Mouse (Mus musculus) neural tube, embryonic 13.5 days (tissue): ENCODE results near the gene Babam2. TPM values are rescaled to one million over a fixed set of nuclear protein-coding genes. Genes with fewer than 3 reads are reported as not detected.

Source experiments
- ATAC-seq: fragments of 200-750 bp; cut with Nextera tagmentation; 2 replicates; pipeline ENCODE4 v1.8.0; 2017; ENCODE audit warnings: low read depth, mild to moderate bottlenecking, moderate TSS enrichment, moderate library complexity
- H3K27ac ChIP-seq: fragments of 300-500 bp; sonication (generic); replicated peaks from 2 replicates; pipeline ENCODE4 v1.5.1; 2015; ENCODE audit warnings: moderate library complexity, mild to moderate bottlenecking, inconsistent platforms
- H3K27me3 ChIP-seq: fragments of 300-500 bp; sonication (generic); 2 replicates; pipeline ENCODE4 v1.6.1; 2015; ENCODE audit warnings: mild to moderate bottlenecking, inconsistent platforms
- H3K36me3 ChIP-seq: fragments of 300-500 bp; sonication (generic); 2 replicates; pipeline ENCODE4 v1.6.1; 2015; ENCODE audit warnings: mild to moderate bottlenecking, inconsistent platforms
- H3K4me1 ChIP-seq: fragments of 300-500 bp; sonication (generic); replicated peaks from 2 replicates; pipeline ENCODE4 v1.6.1; 2015; ENCODE audit warnings: inconsistent platforms
- H3K4me2 ChIP-seq: fragments of 300-500 bp; sonication (generic); 2 replicates; pipeline ENCODE4 v1.6.1; 2015; ENCODE audit warnings: inconsistent platforms, mild to moderate bottlenecking, moderate library complexity
- H3K4me3 ChIP-seq: fragments of 300-500 bp; sonication (generic); 2 replicates; pipeline ENCODE4 v1.5.1; 2015; ENCODE audit warnings: mild to moderate bottlenecking, inconsistent platforms
- H3K9ac ChIP-seq: fragments of 300-500 bp; sonication (generic); 2 replicates; pipeline ENCODE4 v1.6.1; 2015; ENCODE audit warnings: moderate library complexity, mild to moderate bottlenecking, inconsistent platforms
- H3K9me3 ChIP-seq: fragments of 300-500 bp; sonication (generic); 2 replicates; pipeline ENCODE4 v1.6.1; 2016; ENCODE audit warnings: inconsistent platforms
- WGBS: fragments of 180-500 bp; shearing (Covaris S2); methylation state at CpG from one replicate; pipeline ENCODE4 v1.1.7; 2015; 5-methylcytosine and 5-hydroxymethylcytosine counted together
- polyA plus RNA-seq: library from polyadenylated mRNA; unstranded; fragments of >200 nt; fragmentation: Nextera tagmentation; extraction: Ambion mirVana; gene quantifications from 2 replicates; pipeline ENCODE4 v1.2.1, GENCODE M21; 2015

Babam2 gene
- polyA plus RNA-seq, 1 experiment from 2014 or later = 54.4 TPM

DNA sequence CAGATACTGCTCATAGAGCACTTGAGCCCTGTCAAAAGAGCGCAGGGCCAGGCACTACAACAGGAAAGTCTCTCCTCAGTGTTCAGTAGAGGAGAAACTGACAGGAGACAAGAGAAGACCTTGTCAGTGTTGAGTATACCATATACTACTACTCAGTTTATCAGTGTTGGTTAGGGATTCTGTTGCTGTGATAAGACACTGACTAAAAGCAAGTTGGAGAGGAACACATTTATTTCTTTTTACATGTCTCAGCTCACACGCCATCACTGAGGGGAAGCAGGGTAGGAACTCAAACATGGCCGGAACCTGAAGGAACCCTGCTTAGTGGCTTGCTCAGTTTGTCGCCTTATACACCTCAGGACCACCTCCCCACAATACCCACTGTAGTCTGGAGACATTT, 64.4 kb downstream of the Babam2 start:
- no peak overlapping the region for H3K27ac ChIP-seq
- H3K36me3 ChIP-seq = no peaks in the 10 kb centered on the region
- H3K27me3 ChIP-seq = no peaks in the 10 kb centered on the region
- no peaks in the 10 kb centered on the region for H3K4me1 ChIP-seq
- WGBS = 89% methylated on average over 4 of the region's 4 CpGs
- no peak overlapping the region for H3K4me2 ChIP-seq
- ATAC-seq = no peak
- H3K4me3 ChIP-seq = no peak overlapping the region
- no peak overlapping the region for H3K9ac ChIP-seq
- H3K9me3 ChIP-seq = no peaks in the 10 kb centered on the region

DNA sequence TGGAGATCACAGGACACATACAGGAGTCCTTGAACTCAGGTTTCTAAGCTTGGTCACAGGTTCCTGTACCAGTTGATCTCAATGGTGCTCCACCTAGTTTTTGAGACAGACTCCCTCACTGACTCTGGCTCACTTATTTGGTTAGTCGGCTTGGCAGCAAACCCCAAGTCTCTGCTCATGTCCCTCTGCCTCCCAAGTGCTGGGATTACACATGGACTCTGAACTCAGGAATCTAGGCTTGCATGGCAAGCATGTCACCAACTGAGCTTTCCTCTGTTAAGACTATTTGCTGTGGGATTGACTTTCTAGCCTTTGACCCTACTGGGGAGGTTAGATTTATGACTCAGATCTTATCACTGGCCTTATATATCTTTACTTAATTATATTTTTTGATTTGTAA, 65.3 kb downstream of the Babam2 start:
- Histone ChIP-seq H3K4me2 (no peak overlapping the region), H3K9ac (no peak overlapping the region), H3K9me3 (no peaks in the 10 kb centered on the region), H3K27ac (no peak overlapping the region), H3K4me1 (0 out of 2 replicates have a peak, but pooled peaks cover 4% of the 10 kb centered on the region), H3K36me3 (no peaks in the 10 kb centered on the region), H3K27me3 (no peaks in the 10 kb centered on the region), H3K4me3 (no peak overlapping the region)
- 88% methylated on average over 1 of the region's 1 CpGs for WGBS
- no peak for ATAC-seq

DNA sequence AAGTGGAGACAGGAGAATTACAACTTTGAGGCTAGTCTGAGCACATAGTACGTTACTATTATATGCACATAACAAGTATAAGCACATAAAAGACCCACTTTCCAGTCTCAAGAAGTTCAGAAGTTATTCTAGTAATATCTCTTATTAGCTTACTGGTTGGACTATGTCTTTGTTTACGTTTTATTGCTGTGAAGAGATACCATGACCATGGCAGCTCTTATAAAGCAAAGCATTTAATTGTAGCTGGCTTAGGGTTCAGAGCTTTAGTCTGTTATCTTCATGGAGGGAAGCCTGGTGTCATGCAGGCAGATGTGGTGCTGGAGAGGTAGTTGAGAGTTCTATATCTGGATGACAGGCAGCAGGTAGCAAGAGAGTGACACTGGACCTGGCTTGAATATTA, 68.3 kb downstream of the Babam2 start:
- Histone ChIP-seq H3K27me3 (no peaks in the 10 kb centered on the region), H3K4me3 (no peak overlapping the region), H3K4me2 (no peak overlapping the region), H3K27ac (no peak overlapping the region), H3K36me3 (no peaks in the 10 kb centered on the region), H3K9me3 (no peaks in the 10 kb centered on the region), H3K9ac (no peak overlapping the region), H3K4me1 (0 out of 2 replicates have a peak, but pooled peaks cover 5% of the 10 kb centered on the region)
- WGBS = 93% methylated on average over 2 of the region's 2 CpGs
- ATAC-seq = no peak

DNA sequence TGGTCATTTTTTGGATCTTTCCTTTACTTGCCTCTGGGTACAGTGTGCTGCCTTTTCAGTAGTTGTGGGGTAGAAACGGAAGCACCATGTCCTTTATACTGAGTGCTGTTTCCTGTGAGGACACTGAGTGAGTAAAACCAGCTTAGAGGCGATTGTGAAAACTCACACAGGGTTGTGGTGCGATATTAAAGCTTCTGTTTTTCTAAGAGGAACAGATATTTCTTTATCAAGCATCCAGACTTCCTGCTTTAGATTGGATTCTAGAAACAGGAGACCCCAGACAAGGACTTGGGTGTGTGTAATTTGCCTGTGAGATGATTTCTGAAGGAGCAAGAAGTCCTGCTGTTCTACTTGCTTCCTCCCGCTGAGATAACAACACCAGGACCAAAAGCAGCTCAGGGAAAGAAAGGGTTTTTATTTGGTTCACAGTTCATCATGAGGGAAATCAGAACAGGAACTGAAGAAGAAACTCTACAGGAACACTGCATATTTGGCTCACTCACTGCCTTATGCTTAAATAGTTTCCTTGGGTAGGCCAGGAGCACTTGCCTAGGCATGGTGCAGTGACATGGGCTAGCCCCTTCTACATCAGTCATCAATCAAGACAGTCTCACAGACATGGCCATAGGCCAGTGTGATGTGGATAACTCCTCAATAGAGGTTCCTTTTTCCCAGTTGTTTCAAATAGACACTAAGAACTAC, 69.5 kb downstream of the Babam2 start:
- WGBS = 59% methylated on average over 4 of the region's 4 CpGs
- H3K4me1 ChIP-seq = 0 out of 2 replicates have a peak, but pooled peaks cover 5% of the 10 kb centered on the region
- no peak overlapping the region for H3K27ac ChIP-seq
- no peaks in the 10 kb centered on the region for H3K9me3 ChIP-seq
- no peak overlapping the region for H3K4me3 ChIP-seq
- no peaks in the 10 kb centered on the region for H3K36me3 ChIP-seq
- no peak for ATAC-seq
- H3K4me2 ChIP-seq = no peak overlapping the region
- no peak overlapping the region for H3K9ac ChIP-seq
- no peaks in the 10 kb centered on the region for H3K27me3 ChIP-seq

DNA sequence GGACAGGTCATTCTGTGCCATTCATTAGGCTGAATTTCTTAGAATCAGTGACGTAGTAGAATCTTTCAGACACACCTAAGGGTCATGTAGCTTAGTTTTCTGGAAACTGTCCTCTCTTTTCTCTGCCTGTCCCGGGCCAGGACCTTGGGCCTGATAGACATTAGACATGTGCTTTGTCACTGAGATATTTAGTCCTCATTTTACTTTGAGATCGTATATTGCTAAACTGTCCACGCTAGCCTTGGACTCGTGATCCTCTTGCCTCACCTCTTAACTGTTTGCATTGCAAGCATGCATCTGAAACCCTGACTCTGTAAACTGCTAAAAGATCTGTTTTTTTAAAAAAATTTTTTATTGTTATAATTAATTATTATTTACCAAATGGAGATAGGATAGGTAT, 74.0 kb downstream of the Babam2 start:
- no peak overlapping the region for H3K4me3 ChIP-seq
- H3K9ac ChIP-seq = no peak overlapping the region
- H3K4me1 ChIP-seq = 0 out of 2 replicates have a peak, but pooled peaks cover 5% of the 10 kb centered on the region
- H3K27ac ChIP-seq = no peak overlapping the region
- H3K9me3 ChIP-seq = peaks cover 5% of the 10 kb centered on the region; the same call in 1 of the 2 replicates
- H3K27me3 ChIP-seq = no peaks in the 10 kb centered on the region
- no peaks in the 10 kb centered on the region for H3K36me3 ChIP-seq
- H3K4me2 ChIP-seq = no peak overlapping the region
- ATAC-seq = no peak
- WGBS = 92% methylated on average over 5 of the region's 5 CpGs

DNA sequence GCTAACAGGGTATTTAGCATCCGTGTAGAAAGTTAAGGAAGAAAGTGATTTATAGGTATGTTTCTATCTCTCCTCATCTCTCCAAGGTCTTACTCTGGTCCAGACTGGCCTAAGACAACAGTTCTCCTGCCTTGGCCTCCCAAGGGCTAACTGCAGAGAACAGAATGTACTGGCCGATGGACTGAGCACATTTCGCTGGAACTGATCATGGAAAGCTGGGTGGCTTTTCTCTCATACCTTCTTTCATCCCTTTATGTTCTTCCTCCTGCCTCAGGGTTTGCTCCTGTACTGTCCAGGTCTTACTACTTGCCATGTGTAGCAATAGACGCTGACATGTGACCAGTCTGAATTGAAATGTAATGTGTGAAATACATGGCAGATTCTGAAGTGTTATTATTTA, 74.4 kb downstream of the Babam2 start:
- no peaks in the 10 kb centered on the region for H3K27me3 ChIP-seq
- no peaks in the 10 kb centered on the region for H3K36me3 ChIP-seq
- H3K4me1 ChIP-seq = 0 out of 2 replicates have a peak, but pooled peaks cover 5% of the 10 kb centered on the region
- no peak overlapping the region for H3K27ac ChIP-seq
- no peak overlapping the region for H3K9ac ChIP-seq
- peaks cover 5% of the 10 kb centered on the region; the same call in 1 of the 2 replicates for H3K9me3 ChIP-seq
- H3K4me3 ChIP-seq = no peak overlapping the region
- WGBS = 89% methylated on average over 4 of the region's 4 CpGs
- ATAC-seq = no peak
- H3K4me2 ChIP-seq = no peak overlapping the region

DNA sequence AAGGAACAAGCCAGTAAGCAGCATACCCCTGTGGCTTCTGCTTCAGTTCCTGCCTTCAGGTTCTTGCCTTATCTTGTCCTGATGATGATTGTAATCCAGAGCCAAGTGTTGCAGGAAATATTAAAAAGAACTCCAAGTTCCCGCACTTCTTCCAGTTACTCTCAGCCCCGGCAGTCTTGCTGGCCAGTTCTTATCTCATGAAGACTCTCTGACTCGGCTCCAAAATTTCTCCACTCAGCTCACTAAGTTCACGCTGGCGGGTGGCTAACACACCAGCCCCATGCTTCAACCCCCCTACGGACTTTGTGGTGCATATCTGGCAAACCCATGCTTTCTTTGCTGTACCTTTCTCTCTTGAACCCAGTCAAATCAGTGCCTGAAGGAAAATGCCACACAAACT, 77.5 kb downstream of the Babam2 start:
- Histone ChIP-seq H3K4me1 (no peaks in the 10 kb centered on the region), H3K27ac (no peak overlapping the region), H3K9me3 (peaks cover 5% of the 10 kb centered on the region; the same call in 1 of the 2 replicates), H3K27me3 (no peaks in the 10 kb centered on the region), H3K36me3 (no peaks in the 10 kb centered on the region), H3K9ac (no peak overlapping the region), H3K4me2 (no peak overlapping the region), H3K4me3 (no peak overlapping the region)
- no peak for ATAC-seq
- WGBS = 96% methylated on average over 6 of the region's 6 CpGs

DNA sequence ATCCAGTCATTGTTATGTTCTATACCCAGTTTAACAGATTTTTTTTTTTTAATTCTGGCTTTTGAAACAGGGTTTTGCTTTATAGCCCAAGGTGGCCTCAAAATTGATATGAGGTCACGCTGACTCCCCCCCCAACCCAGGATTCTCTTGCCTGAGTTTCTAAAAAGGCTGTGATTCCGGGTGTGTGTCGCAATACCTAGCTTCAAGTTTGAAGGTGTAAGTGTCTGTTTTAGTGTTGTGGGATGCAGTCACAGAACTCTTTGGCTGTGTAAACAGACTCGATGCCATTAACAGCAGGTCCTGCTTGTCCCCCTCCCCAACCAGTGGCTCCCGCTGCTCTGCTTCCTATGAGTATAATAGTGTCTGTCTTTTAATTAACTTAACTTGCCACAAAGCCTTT, 84.1 kb downstream of the Babam2 start:
- no peak overlapping the region for H3K4me2 ChIP-seq
- no peaks in the 10 kb centered on the region for H3K9me3 ChIP-seq
- no peak overlapping the region for H3K4me3 ChIP-seq
- no peaks in the 10 kb centered on the region for H3K27me3 ChIP-seq
- no peak for ATAC-seq
- H3K27ac ChIP-seq = no peak overlapping the region
- no peak overlapping the region for H3K9ac ChIP-seq
- H3K4me1 ChIP-seq = no peaks in the 10 kb centered on the region
- H3K36me3 ChIP-seq = no peaks in the 10 kb centered on the region
- WGBS = 79% methylated on average over 5 of the region's 5 CpGs

DNA sequence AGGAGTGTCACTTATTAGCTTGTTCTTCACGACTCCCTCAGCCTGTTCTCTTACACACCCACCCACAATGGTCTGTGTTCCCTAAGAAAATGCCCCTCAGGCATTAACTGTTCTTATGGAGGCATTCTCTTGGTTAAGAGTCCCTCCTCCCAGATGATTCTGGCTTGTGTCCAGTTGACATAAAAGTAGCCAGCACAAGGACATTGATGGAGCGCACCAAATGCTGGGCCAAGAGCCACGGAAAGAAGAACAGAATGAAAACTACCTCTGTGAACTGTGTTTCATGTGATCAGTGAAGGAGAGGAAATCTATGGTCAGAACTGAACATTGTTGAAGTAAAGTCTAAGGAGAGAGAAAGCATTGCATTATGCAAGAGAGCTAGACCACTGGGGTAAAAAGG, 89.7 kb downstream of the Babam2 start:
- no peak overlapping the region for H3K9ac ChIP-seq
- H3K27ac ChIP-seq = no peak overlapping the region
- H3K36me3 ChIP-seq = no peaks in the 10 kb centered on the region
- 70% methylated on average over 3 of the region's 3 CpGs for WGBS
- no peaks in the 10 kb centered on the region for H3K4me1 ChIP-seq
- H3K27me3 ChIP-seq = no peaks in the 10 kb centered on the region
- no peak overlapping the region for H3K4me2 ChIP-seq
- no peak overlapping the region for H3K4me3 ChIP-seq
- no peaks in the 10 kb centered on the region for H3K9me3 ChIP-seq
- ATAC-seq = no peak

DNA sequence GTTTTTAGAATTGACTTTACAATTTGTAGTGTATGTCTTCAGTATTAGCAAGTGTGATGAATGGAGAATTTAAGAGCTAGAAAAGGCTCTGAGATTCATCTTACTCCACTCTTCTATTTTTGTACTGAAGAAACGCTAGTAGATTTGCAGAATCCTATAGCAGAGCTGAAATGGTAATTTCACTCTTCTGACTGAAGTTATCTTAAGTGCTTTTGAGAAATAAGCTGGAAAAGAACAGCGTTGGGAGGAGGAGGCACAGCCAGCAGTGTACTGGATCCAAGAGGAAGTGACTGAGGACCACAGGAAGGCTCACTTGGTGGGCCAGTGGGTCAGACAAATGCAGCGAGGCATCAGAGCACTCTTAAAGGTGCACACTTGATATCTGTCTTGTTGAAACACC, 90.1 kb downstream of the Babam2 start:
- Histone ChIP-seq H3K9ac (no peak overlapping the region), H3K4me1 (no peaks in the 10 kb centered on the region), H3K9me3 (no peaks in the 10 kb centered on the region), H3K36me3 (no peaks in the 10 kb centered on the region), H3K27ac (no peak overlapping the region), H3K4me2 (no peak overlapping the region), H3K4me3 (no peak overlapping the region), H3K27me3 (no peaks in the 10 kb centered on the region)
- 85% methylated on average over 3 of the region's 3 CpGs for WGBS
- no peak for ATAC-seq

DNA sequence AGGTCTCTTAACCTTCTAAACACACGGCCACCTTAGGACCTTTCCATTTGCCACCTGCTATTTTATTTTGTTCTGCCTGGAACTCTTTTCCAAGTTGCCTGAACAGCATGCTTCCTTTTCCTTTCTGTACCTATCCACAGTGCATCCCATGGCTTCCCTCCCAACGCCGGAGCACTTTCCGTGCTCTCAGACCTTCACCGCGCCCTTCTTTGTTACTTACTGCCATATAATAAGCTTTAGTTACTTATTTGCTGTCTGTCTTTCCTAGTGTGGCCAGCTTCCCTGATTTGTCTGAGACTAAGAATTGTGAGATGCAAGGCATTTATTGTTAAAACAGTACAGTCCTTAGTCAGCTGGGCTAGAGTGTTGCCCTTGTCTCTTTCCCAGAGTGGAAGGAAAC, 94.9 kb downstream of the Babam2 start:
- H3K4me3 ChIP-seq = no peak overlapping the region
- no peak overlapping the region for H3K9ac ChIP-seq
- H3K4me2 ChIP-seq = no peak overlapping the region
- 88% methylated on average over 6 of the region's 6 CpGs for WGBS
- H3K36me3 ChIP-seq = no peaks in the 10 kb centered on the region
- ATAC-seq = no peak
- no peaks in the 10 kb centered on the region for H3K4me1 ChIP-seq
- H3K9me3 ChIP-seq = no peaks in the 10 kb centered on the region
- H3K27ac ChIP-seq = no peak overlapping the region
- H3K27me3 ChIP-seq = no peaks in the 10 kb centered on the region

DNA sequence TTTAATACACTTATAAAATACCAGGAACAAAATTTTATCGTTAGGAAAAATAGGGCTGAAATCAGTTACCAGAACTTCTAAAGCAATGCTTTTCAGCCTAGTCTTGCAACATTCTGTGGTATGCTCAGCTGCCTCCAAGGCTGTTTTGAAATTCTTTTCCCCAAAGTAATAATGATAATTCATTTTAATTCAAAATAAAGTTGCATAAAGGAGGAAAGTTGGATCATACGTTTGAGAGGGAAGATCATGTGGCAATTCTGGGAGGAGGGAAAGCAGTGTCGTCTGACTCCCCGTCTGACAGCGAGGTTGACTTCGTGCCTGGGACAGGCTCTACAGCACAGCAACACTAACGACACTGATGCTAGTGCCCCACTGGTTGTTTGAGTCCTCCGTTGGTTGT, 95.4 kb downstream of the Babam2 start:
- Histone ChIP-seq H3K4me1 (no peaks in the 10 kb centered on the region), H3K4me2 (no peak overlapping the region), H3K9me3 (no peaks in the 10 kb centered on the region), H3K9ac (no peak overlapping the region), H3K27me3 (no peaks in the 10 kb centered on the region), H3K27ac (no peak overlapping the region), H3K4me3 (no peak overlapping the region), H3K36me3 (no peaks in the 10 kb centered on the region)
- 79% methylated on average over 8 of the region's 8 CpGs for WGBS
- ATAC-seq = no peak

DNA sequence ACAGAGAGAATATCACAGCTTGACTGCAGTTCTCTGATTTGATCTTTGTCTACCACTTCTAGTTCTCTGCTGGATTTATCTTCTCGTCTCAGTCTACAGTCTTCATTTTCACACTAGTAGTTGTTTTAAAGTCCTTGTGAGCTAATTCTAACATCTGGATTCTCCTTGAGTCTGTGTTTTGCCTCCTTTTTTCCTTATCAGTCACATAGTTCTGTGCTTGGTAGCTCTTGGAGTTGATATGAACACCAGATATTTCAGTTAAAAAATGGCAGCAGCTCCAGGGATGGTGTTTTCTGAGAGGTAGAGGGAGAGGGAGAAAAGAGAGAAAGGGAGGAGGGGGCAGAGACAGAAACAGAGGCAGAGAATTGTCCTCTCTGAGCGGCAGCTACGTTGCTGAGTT, 97.9 kb downstream of the Babam2 start:
- Histone ChIP-seq H3K27ac (no peak overlapping the region), H3K4me3 (no peak overlapping the region), H3K4me1 (no peaks in the 10 kb centered on the region), H3K36me3 (no peaks in the 10 kb centered on the region), H3K9me3 (no peaks in the 10 kb centered on the region), H3K4me2 (no peak overlapping the region), H3K27me3 (no peaks in the 10 kb centered on the region), H3K9ac (no peak overlapping the region)
- 93% methylated on average over 3 of the region's 3 CpGs for WGBS
- ATAC-seq = no peak
